22 mouse cellular contexts compared by ENCODE assay signal in genomic region chr8:13507284-13507937, GRCm38 (mm10). TPM values are rescaled to one million over a fixed set of nuclear protein-coding genes. Genes with fewer than 3 reads are reported as not detected.
A peak's percentile ranks its signal among the peaks of the same experiment; 100 is the strongest.
DNase-seq lines count a peak whose midpoint lies in the region; ATAC-seq and TF ChIP-seq lines count a peak whose summit lies in the region.
"Had no signal": no experiment of that assay in that cellular context is flagged by ENCODE, and none has a peak within 500 bp of the region (broad histone marks: within the 10 kb centered on the region; RNA-seq: fewer than 3 reads in every experiment).

No protein-coding gene starts in this region.

- H3K4me3 ChIP-seq in gastrocnemius, adult 2 months, result no peak overlapping the region
- no peak overlapping the region for H3K4me3 ChIP-seq in liver, postnatal 0 days (ENCODE audit: low read depth, low read length)
- no peak overlapping the region for H3K4me3 ChIP-seq in macrophage (ENCODE audit: inconsistent target)
- H3K4me3 ChIP-seq: embryonic facial prominence, embryonic 12.5 days; hindbrain, embryonic 13.5 days; midbrain, embryonic 15.5 days had no signal

- TF ChIP-seq CTCF in gastrocnemius, adult 2 months (IDR thresholded peaks at IDR 0.05), result no peak
- no peak for TF ChIP-seq CTCF in liver, postnatal 0 days (IDR thresholded peaks at IDR 0.05; ENCODE audit: low read depth)

- no peak for ATAC-seq in liver, postnatal 0 days
- ATAC-seq in erythroblast, adult 5-6 weeks (replicated peaks; ENCODE audit: low FRiP score, poor library complexity, severe bottlenecking), result no peak
- ATAC-seq: forebrain, postnatal 0 days; midbrain, embryonic 15.5 days had no signal

- WGBS in liver, postnatal 0 days (ENCODE audit: insufficient replicate concordance), result 71% methylated on average over 3 of the region's 3 CpGs
- 78% methylated on average over 3 of the region's 3 CpGs for whole genome bisulfite sequencing in macrophage (ENCODE audit: missing documents)

- no peak overlapping the region for H3K9ac ChIP-seq in liver, postnatal 0 days (replicated peaks)
- H3K9ac ChIP-seq: embryonic facial prominence, embryonic 12.5 days; forebrain, postnatal 0 days; hindbrain, embryonic 13.5 days; midbrain, embryonic 15.5 days had no signal

- DNase-seq in gastrocnemius, adult 2 months, result no peak
- DNase-seq in gastrocnemius, postnatal 25 days, result no peak
- DNase-seq in liver, postnatal 0 days, result no peak
- DNase-seq in liver, result no peak
- peak; percentile 59 for DNase-seq in MN1 (ENCODE audit: low spot score)
- no peak for DNase-seq in left cerebral cortex, adult 18-20 months (ENCODE audit: low spot score in 2 of 2)
- DNase-seq: forebrain, postnatal 0 days; thymus, postnatal 25 days had no signal

- no peak overlapping the region for H3K4me2 ChIP-seq in liver, postnatal 0 days (ENCODE audit: low read depth, low read length)
- H3K4me2 ChIP-seq: embryonic facial prominence, embryonic 12.5 days; hindbrain, embryonic 13.5 days; liver, embryonic 11.5 days; midbrain, embryonic 15.5 days had no signal

- no peaks in the 10 kb centered on the region for H3K36me3 ChIP-seq in liver, postnatal 0 days (replicated peaks; ENCODE audit: insufficient read depth, low read length)
- H3K36me3 ChIP-seq in macrophage (ENCODE audit: inconsistent target), result no peaks in the 10 kb centered on the region
- H3K36me3 ChIP-seq: embryonic facial prominence, embryonic 12.5 days; hindbrain, embryonic 13.5 days; midbrain, embryonic 15.5 days had no signal

- TF ChIP-seq EP300 in liver, postnatal 0 days (IDR thresholded peaks at IDR 0.05; ENCODE audit: low read depth), result no peak

- H3K27ac ChIP-seq in gastrocnemius, adult 2 months, result peak overlapping the region; percentile 49; the same call in 1 of the 2 replicates
- H3K27ac ChIP-seq in liver, postnatal 0 days (ENCODE audit: low read depth), result peak overlapping the region; percentile 29; the same call in 1 of the 2 replicates
- H3K27ac ChIP-seq in macrophage, result peak overlapping the region; percentile 99
- H3K27ac ChIP-seq: embryonic facial prominence, embryonic 12.5 days; hindbrain, embryonic 13.5 days; midbrain, embryonic 15.5 days had no signal

- no peaks in the 10 kb centered on the region for H3K27me3 ChIP-seq in liver, postnatal 0 days (ENCODE audit: insufficient read depth, low read length)
- H3K27me3 ChIP-seq: embryonic facial prominence, embryonic 12.5 days; hindbrain, embryonic 13.5 days; midbrain, embryonic 15.5 days had no signal

- no peaks in the 10 kb centered on the region for H3K79me2 ChIP-seq in macrophage (ENCODE audit: inconsistent target)

- peaks cover 13% of the 10 kb centered on the region for H3K4me1 ChIP-seq in liver, postnatal 0 days (ENCODE audit: insufficient read depth)
- H3K4me1 ChIP-seq: embryonic facial prominence, embryonic 12.5 days; hindbrain, embryonic 13.5 days; midbrain, embryonic 15.5 days had no signal

- intact Hi-C loops in gastrocnemius, adult 2 months (cut with DNase I), result no loop called here

- no peaks in the 10 kb centered on the region for H3K9me3 ChIP-seq in liver, postnatal 0 days (ENCODE audit: low read length)
- H3K9me3 ChIP-seq: embryonic facial prominence, embryonic 12.5 days; hindbrain, embryonic 13.5 days; midbrain, embryonic 15.5 days had no signal

RNA-seq across cellular contexts. Expression of gene Gas6, which starts 13.1 kb away (rescaled TPM):
- 10 to 100 TPM; 63.4 to 87.3 TPM for total RNA-seq in gastrocnemius, adult 2 months (2021)
- total RNA-seq in gastrocnemius, postnatal 25 days (2021), result 10 to 100 TPM; 66.3 to 67.5 TPM
- polyA plus RNA-seq in liver, postnatal 0 days (2015; fragmentation: Nextera tagmentation; extraction: Ambion mirVana), result 9.0 and 9.3 TPM in 2 replicates
- 100 to 1,000 TPM in 15 of 26 experiments, 10 to 100 TPM in 11; 21.7 to 469 (median 121) TPM for total RNA-seq in macrophage (2018; cell fraction: chromatin; rRNA removed)
- total RNA-seq in macrophage (2018; cell fraction: cytosol; rRNA removed), result 100 to 1,000 TPM; 150 to 988 (median 446) TPM
- 100 to 1,000 TPM; 112 to 839 (median 227) TPM for total RNA-seq in macrophage (2018; cell fraction: nucleus; rRNA removed)
- polyA plus RNA-seq in macrophage (2018), result 596 to 877 TPM (median 653 TPM) in 3 replicates
- total RNA-seq in left cerebral cortex, adult 18-20 months (2021), result 100 to 1,000 TPM in 1 of 2 experiments, 10 to 100 TPM in 1; 95.8 to 103 TPM
- total RNA-seq in erythroblast, adult 5-6 weeks (2015; ENCODE audit: low replicate concordance), result not detected in 2 replicates
- total RNA-seq in erythroblast, adult 5-6 weeks (2017; ENCODE audit: low replicate concordance), result 0.09 and 3.1 TPM in 2 replicates

RNA-seq across cellular contexts. Expression of gene 1700029H14Rik, which starts 54.9 kb away (rescaled TPM):
- not detected for total RNA-seq in gastrocnemius, adult 2 months (2021)
- not detected for total RNA-seq in gastrocnemius, postnatal 25 days (2021)
- polyA plus RNA-seq in liver, postnatal 0 days (2015; fragmentation: Nextera tagmentation; extraction: Ambion mirVana), result not detected in 2 replicates
- total RNA-seq in macrophage (2018; cell fraction: chromatin; rRNA removed), result 1 to 10 TPM in 16 of 26 experiments, under 1 TPM in 2, not detected in 8; 0.58 to 6.6 (median 2.1) TPM
- total RNA-seq in macrophage (2018; cell fraction: cytosol; rRNA removed), result not detected
- 1 to 10 TPM in 9 of 26 experiments, under 1 TPM in 6, not detected in 11; 0.47 to 4.3 (median 1.1) TPM for total RNA-seq in macrophage (2018; cell fraction: nucleus; rRNA removed)
- polyA plus RNA-seq in macrophage (2018), result not detected in 3 replicates
- not detected for total RNA-seq in left cerebral cortex, adult 18-20 months (2021)
- total RNA-seq in erythroblast, adult 5-6 weeks (2015; ENCODE audit: low replicate concordance), result not detected in 2 replicates
- not detected in 2 replicates for total RNA-seq in erythroblast, adult 5-6 weeks (2017; ENCODE audit: low replicate concordance)
- total RNA-seq: common myeloid progenitor, adult 5-6 weeks; gastrocnemius, adult 18-20 months; heart, adult 18-20 months; layer of hippocampus, postnatal 25 days; left cerebral cortex, postnatal 36 days; megakaryocyte progenitor cell, adult 5-6 weeks had no signal
- polyA plus RNA-seq: embryonic facial prominence, embryonic 12.5 days; forebrain, postnatal 0 days; heart, postnatal 0 days; hindbrain, embryonic 13.5 days; intestine, embryonic 14.5 days; liver, embryonic 11.5 days; midbrain, embryonic 15.5 days had no signal

Comparison
In these comparisons a context has a peak if more than half of its experiments do, and no peak if none do; other contexts are left out.
1. H3K27ac ChIP-seq: peak in every context shown above with its lines; median percentile 99 in macrophage; 49 in gastrocnemius, adult 2 months; 29 in liver, postnatal 0 days.
2. RNA of gene Gas6, which starts 13.1 kb away (total RNA-seq): 95.8 to 103 TPM in left cerebral cortex, adult 18-20 months, 63.4 to 87.3 TPM in gastrocnemius, adult 2 months and 66.3 to 67.5 TPM in gastrocnemius, postnatal 25 days; 0.09 to 3.1 TPM in erythroblast, adult 5-6 weeks; every median in the first group is over 10 times any median in the second.